Mouse (Mus musculus) heart, postnatal 36 days (tissue): ENCODE data around the gene Smarca4. TPM values are rescaled to one million over a fixed set of nuclear protein-coding genes. Genes with fewer than 3 reads are reported as not detected.
"Not testable (repeated sequence)": the region's sequence is repeated elsewhere in the genome, so short reads cannot be mapped to it uniquely, and the experiment has no call there.

ENCODE experiments used
- DNase-seq, 2 experiments: peaks; one replicate each; pipeline ENCODE4 v3.0.0; 2021 to 2022
- intact Hi-C: fragments of 180-260 bp; cut with DNase I; formaldehyde crosslinking; loops from one replicate; pipeline ENCODE4 v1.15.1; 2025
- total RNA-seq, 2 experiments: library from RNA; stranded (reverse); gene quantifications; 2 replicates each; pipeline ENCODE4 v1.2.3; 2021

Gene Smarca4
- total RNA-seq, 2 experiments from 2014 or later = 48.6 to 51.4 TPM

DNA sequence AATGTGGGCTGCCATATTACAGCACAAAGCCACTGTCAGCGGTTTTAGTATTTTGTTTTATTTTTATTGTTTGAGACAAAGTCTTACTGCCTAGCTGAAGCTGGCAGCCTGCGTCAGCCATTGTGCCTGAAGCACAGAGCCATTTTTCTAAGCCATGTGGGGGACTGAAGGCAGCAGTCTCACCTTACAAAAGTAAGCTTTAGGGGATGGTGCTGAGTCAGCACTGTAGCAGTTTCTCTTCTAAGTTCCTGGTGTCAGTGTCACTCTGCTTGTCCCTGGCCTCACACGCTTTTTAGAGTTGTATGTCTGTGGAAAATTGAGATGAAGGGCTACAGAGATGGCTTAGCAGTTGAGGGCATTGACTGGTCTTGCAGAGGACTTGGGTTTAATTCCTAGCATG, 30.4 kb downstream of the Smarca4 start:
- intact Hi-C loops = no loop called here
- DNase-seq = no peak

GRCm38 (mm10) chr9:21647721-21648120, 31.8 kb downstream of the Smarca4 start:
- intact Hi-C loops = no loop called here
- no peak for DNase-seq

- DNase-seq = no peak
- intact Hi-C loops = no loop called here
Observed at GRCm38 (mm10) chr9:21652263-21652662, 36.3 kb downstream of the Smarca4 start.

DNA sequence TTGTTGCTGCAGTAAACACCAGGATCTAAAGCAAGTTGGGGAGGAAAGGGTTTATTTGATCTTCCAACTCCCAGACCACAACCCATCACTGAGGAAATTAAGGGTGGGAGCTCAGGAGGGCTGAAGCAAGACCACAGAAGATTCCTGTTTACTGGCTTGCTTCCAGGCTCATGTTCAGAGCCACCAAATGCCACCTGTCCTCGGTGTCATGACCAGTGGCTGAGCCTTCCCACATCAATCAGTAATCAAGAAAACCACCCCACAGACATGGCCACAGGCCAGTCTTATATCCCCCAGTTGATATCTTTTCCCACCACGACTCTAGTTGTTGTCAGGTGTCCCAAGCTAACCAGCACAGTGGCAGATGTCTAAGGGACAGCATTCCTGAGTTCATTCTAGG, 37.3 kb downstream of the Smarca4 start:
- intact Hi-C loops = no loop called here
- DNase-seq = no peak

- intact Hi-C loops = no loop called here
- DNase-seq = no peak
Observed at GRCm38 (mm10) chr9:21662034-21662433, 46.1 kb downstream of the Smarca4 start.

DNA sequence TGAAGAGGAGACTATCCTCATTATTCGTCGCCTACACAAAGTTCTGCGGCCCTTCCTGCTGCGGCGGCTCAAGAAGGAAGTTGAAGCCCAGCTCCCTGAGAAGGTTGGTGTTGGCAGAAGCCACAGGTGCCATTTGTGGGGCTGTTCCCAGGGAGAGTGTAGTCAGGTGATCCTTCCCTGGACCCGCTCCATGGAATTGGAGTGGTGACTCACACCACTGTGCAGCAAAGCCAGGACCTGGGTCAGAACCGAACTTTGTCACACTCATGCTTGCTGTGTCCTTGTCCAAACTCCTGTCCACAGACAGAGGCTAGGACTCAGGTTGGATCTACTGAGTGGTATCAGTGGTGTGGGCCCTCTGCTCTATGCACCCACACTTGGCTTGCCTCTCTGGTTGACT, 53.0 kb downstream of the Smarca4 start:
- DNase-seq = no peak
- intact Hi-C loops = no loop called here

GRCm38 (mm10) chr9:21670354-21670753, 54.4 kb downstream of the Smarca4 start:
- DNase-seq = no peak
- intact Hi-C loops = no loop called here

DNA sequence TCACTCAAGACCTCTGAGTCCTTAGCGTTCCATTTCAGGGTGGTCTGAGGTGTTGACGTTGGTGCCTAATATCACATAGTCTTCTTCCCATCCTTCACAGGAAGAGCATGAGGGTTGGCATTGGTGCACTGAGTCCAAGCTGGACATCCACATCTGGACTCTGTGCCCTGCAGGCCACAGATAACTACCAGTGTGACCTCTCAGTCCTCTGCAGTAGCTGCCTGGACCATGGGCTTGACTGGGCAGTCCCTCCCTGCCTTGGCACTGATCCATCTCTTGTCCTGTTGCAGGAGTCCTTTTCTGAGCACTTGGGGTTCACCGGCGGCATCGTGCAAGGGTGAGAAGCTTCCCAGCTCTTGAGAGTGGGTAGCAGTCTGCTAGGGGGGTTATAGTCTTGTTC, 55.8 kb downstream of the Smarca4 start:
- intact Hi-C loops = no loop called here
- DNase-seq = no peak

DNA sequence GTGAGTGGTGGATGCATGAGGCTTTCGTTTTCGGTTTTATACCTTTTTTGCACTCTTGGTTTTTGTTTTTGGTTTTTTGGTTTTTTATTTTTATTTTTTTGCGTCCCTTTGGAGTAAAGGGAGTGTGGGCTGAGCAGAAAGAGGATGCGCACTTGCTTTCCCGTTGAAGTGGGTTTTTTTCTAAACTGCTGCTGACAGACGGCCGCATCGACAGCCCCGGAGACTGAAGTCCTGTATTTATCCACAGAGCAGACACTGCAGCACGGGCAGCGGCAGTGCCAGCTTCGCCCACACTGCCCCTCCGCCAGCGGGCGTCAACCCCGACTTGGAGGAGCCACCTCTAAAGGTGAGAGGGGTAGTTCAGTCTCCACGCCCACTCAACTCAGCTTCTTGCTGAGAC, 61.7 kb downstream of the Smarca4 start:
- no peak for DNase-seq
- intact Hi-C loops = no loop called here

DNA sequence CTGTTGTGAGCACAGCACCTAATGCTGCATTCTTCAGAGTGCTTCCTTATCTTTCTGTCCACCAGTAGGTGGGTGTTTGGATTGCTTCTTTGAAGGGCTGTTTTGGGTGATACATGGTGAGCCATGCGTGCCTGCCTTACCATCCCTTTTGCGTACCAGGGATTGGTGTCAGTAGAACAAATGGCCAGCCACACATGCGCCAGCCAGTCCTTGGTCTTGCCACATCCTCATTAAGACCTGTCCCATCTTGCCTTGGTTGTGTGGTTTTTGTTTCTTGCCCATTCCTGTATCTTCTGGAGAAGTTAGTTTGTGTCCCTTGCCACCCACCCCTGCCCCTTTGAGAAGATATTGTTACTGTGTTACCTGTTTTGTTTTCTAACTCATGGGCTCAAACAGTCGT, 64.5 kb downstream of the Smarca4 start:
- intact Hi-C loops = no loop called here
- no peak for DNase-seq

DNA sequence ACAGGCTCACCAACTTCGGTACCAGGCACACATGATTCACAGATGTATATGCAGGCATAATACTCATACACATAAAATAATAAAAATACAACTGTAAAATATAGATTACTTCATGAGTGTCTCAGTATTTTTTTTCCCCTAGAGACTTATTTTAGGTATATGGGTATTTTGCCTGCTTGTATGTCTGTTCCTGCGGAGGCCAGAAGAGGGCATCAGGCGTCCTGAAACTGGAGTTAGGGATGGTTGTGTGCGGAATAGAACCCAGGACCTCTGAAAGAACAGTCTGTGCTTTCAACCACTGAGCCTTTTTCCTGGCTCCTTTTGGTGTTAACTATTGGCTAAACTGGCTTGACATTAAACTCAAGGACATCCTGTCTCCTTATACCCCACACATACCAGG, 66.9 kb downstream of the Smarca4 start:
- intact Hi-C loops = no loop called here

GRCm38 (mm10) chr9:21683897-21684296, 67.9 kb downstream of the Smarca4 start:
- DNase-seq = no peak
- intact Hi-C loops = no loop called here

More for the DNA sequence above, 66.9 kb downstream of the Smarca4 start:
- no peak for DNase-seq

DNA sequence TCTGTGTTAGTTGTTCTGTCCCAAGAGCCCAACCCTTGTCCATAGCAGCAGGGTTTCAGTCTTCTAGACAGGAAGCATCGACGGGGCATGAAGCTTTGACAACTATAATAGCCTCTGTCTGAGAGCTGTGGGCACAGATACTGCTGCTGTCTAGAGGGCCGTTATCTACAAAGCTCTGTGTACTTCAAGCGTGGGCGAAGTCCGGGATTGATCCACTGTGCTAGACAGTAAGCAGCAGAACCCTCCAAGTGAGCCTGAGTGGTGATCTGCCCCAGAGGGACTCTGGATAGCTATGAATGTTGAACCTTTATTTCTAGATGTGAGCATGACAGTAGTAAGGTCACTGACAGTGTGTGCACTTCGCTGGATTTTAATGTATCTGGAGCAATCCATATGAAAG, 72.6 kb downstream of the Smarca4 start:
- DNase-seq = no peak
- intact Hi-C loops = no loop called here

DNA sequence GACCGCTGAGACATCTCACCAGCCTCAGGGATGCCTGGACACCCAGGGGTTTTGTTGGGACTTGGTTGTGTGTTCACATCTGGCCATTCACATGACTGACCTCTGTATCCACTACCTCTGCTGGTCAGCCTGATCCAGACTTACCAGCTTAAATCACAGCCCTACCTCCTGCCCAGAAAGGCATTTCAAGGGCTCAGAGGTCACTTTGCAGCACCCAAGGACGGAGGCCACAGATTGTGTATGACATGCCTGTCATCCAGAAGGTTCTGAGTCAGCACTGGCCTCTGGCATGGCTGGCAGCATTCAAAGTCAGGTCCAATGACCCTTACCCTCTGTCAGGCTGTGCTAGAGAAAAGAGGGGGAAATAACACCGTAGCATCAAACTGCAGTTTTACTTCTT, 74.1 kb downstream of the Smarca4 start:
- no peak for DNase-seq
- intact Hi-C loops = loop anchor here (5.0 kb wide), 1 partner anchor 182 kb away; no protein-coding TSS in a partner anchor

- DNase-seq = peak; percentile 18 to 35
- intact Hi-C loops = loop anchor here (5.0 kb wide), 1 partner anchor 180 kb away; no protein-coding TSS in a partner anchor
Observed at GRCm38 (mm10) chr9:21691862-21692261, 75.9 kb downstream of the Smarca4 start.

GRCm38 (mm10) chr9:21692491-21692890, 76.5 kb downstream of the Smarca4 start:
- intact Hi-C loops = loop anchor here (5.0 kb wide), 1 partner anchor 180 kb away; no protein-coding TSS in a partner anchor
- no peak for DNase-seq

GRCm38 (mm10) chr9:21694071-21694470, 78.1 kb downstream of the Smarca4 start:
- DNase-seq = no peak
- intact Hi-C loops = loop anchor here (5.0 kb wide), 1 partner anchor 178 kb away; no protein-coding TSS in a partner anchor

GRCm38 (mm10) chr9:21695229-21695792, 79.3 kb downstream of the Smarca4 start:
- intact Hi-C loops = no loop called here
- no peak for DNase-seq

- DNase-seq = no peak
- intact Hi-C loops = no loop called here
Observed at GRCm38 (mm10) chr9:21697121-21697520, 81.2 kb downstream of the Smarca4 start.

GRCm38 (mm10) chr9:21699280-21699679, 83.3 kb downstream of the Smarca4 start:
- intact Hi-C loops, DNase-seq: not testable (repeated sequence)

DNA sequence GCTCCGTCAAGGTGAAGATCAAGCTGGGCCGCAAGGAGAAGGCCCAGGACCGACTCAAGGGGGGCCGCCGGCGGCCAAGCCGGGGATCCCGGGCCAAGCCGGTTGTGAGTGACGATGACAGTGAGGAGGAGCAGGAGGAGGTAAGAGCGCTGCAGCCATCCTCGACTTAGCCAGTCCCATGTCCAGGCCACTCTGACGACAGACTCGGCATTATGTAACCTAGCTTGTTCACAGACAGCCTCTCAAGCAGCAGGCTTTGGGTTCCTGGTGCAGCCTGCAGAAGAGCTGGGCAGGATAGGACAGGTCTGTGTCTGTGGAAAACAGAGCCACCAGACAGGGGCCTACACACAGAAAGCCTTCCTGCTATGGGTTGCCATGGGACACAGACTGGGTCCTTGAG, 85.1 kb downstream of the Smarca4 start:
- intact Hi-C loops = loop anchor here (5.0 kb wide), 2 partner anchors 46 to 101 kb away; no protein-coding TSS in a partner anchor
- no peak for DNase-seq

DNA sequence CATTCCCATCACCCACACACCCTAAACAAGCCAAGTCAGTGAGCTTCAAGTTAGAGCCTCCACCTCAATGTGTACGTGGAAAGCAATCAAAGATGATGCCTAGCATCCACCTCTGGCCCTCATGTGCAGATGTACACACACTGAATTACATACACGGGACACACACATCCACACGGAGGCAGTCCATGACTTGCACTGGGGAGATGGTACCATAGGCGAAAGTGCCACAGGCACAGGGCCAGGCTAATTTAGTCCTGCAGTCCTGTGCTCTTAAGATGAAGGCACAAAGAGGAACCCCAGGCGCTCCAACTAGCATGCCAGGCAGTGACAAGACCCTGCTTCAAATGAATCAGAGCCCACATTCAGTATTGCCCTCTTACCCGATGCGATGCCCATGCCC, 87.5 kb downstream of the Smarca4 start:
- DNase-seq = no peak
- intact Hi-C loops = loop anchor here (5.0 kb wide), 2 partner anchors 44 to 99 kb away; no protein-coding TSS in a partner anchor

DNA sequence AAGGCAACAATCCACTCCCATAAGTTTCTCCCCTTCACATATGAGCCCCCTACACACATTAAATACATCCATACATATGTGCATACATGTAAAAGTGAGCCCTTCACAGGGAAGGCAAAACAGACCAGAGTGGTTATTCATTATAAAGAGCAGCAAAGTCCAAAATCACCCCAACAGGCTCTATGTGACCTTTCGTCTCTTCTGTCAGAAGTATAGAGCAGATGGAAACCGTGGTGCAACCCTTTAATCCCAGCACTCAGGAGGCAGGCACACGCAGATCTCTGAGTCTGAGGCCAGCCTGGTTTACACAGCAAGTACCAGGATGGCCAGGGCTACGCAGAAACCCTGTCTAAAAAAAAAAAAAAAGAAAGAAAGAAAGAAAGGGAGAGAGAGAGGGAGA, 90.1 kb downstream of the Smarca4 start:
- intact Hi-C loops = no loop called here
- DNase-seq = no peak
